Mouse (Mus musculus) ovary, adult 2 months (tissue): Measurements from ENCODE around the gene Sdhd. TPM values are rescaled to one million over a fixed set of nuclear protein-coding genes. Genes with fewer than 3 reads are reported as not detected.

ENCODE experiments used
- polyA plus RNA-seq: library from polyadenylated mRNA; depleted of rRNA; stranded (reverse); fragments of >200 nt; gene quantifications from 2 replicates; pipeline ENCODE4 v1.2.3, GENCODE M21; 2012; rRNA removed

The Sdhd gene
- 151 and 180 TPM in 2 replicates for polyA plus RNA-seq

DNA sequence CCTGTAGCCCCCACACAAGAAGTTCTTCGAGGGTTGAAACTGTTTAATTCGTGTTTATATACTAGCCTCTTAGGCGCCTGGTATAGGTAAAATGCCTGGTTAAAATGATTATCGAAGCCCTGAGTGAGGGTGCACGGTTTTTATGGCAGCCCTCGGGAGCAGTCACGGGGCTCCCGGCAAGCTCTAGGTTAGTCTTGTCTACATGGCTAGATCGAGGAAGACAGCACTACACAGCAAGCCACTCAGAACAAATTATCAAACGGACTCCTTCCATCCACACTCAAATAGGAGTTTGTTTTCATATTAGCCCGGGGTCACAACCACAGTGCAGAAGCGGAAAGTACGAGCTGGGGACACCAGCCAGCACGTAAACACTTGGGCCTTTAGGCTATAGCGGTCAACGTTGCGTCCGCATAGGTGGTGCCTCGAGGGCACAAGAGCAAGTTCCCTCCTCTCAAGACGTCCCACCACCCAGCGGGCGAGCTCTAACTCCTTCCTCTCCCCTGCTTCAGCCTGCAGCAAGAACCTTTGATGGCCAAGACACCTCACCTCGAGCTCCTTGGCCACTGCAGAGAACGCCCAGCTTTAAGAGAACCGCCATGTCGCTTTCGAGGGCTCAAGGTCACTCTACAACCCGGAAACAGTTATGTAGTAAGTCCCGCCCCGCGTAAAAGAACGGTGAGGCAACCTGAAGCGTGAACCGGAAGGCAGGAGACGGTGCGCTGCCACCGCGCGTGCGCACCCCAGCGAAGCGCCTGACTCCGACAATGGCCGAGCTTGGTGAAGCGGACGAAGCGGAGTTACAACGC lies at the start of gene Sdhd, which contains the start of gene Timm8b:
Gene Sdhd, minus strand, starts transcription at position 624 of the 809 bp plus-strand sequence.
Gene Timm8b, plus strand, starts transcription at position 722 of the 809 bp plus-strand sequence.

GRCm38 (mm10) chr9:50616766-50617603 lies 13.4 kb upstream of the Sdhd start, which contains the start of the genes Pih1d2 and Nkapd1:
Gene Pih1d2, plus strand, starts transcription at chr9:50617321.
Gene Nkapd1, minus strand, starts transcription at chr9:50617464.

DNA sequence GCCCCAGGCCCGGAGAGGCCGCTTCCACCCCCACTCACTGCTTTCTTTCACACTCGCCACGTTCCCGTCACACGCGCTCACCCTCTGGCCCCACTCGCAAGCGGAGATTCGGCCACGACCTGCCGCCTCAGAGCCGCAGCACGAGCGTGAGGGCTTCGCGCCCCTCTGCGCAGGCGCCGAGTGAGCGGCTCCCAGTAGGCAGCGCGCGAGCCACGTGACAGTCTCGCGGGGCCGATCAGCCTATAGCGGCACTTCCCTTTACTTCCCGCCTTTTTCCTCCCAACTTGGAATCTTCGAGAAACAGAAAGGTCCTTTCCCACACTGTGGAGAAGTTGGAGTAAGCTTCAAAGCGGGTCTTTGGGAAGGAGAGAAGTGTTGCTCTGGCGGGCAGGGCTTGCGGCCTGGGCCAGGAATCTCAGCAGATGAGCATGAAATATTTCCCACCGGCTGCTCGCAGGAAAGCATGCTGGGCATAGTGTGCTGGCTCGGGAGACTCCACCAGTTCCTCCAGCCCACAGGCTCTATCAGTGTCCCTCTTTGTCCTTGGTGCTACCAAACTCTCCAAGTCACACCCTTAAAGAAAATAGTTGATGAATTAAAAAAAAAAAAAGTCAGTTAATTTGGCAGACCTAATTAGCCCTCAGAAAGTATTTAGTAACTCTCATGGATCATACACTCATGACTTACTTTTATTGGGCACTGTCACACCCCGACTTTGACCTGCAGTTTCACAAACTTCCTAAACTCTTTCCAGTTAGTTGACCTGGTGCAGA lies 42.3 kb downstream of the Sdhd start, which contains the start of gene Tex12:
Gene Tex12, minus strand, starts transcription at position 181 of the 773 bp plus-strand sequence.

DNA sequence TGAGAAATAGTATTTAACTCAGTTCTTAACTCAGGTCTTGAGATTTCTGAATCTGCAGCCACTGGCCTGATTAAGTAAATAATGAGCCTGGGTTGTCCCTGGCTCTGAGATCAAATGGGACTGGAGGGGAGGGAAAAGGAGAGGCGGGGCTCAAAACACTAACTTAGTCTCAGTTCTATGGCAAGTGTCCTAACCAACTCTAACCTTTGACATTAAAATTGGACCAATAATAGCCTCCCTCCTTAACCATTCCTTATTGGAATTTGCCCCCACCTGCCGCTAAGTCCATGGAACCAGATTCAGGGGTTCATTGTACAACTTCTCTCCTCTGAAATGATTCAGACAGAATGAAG lies 48.5 kb downstream of the Sdhd start, which contains the start of gene Bco2:
Gene Bco2, minus strand, starts transcription at position 88 of the 353 bp plus-strand sequence.

DNA sequence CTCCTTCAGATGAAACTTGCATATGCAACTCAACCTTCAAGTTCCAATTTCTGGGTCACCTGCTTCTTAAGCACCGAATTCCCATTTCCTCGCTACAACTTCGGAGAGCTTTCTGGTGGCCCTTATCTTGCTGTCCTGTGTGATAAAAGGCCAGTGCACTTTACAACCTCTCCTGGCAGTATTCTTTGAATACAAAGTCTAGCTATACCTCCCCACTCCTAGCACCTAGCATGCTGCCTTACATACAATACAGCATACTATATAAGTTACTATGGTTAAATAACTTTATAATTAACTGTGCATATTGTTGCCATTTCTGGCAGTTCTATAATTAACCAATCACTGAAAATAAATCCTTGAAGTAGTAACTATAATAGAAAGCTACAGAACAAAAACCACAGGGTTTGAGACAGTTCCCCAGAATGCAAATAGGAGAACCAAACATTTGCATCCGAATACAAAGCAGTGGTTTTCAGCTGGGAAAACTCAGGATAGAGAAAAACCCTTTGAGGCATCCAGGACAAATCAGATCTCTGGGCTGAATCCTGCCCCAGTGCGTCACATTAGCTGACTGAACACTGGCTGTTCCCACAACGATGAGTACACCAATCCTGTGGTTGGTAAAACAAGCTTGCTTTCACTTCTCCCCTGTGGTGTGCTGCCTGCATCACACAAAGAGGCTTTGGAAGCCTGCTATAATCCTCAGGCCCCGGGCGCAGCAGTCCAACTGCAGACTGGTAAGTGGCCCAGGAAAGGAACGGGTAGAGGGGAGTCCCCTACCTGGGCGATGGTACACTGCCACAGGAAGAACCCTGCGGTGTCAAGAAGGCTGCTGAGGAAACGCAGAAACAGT lies 49.1 kb downstream of the Sdhd start, which contains the start of gene Il18:
Gene Il18, plus strand, starts transcription at position 587 of the 853 bp plus-strand sequence.

Other genes starting within 250 kb of the Sdhd start
- 317 and 452 TPM in 2 replicates for gene Plet1, start 109.3 kb downstream of the Sdhd start, polyA plus RNA-seq
- gene Pts, start 75.1 kb downstream of the Sdhd start, polyA plus RNA-seq = 42.0 and 50.7 TPM in 2 replicates
- gene Il18, start 49.0 kb downstream of the Sdhd start, polyA plus RNA-seq = 3.3 and 5.7 TPM in 2 replicates
- 0.60 and 0.83 TPM in 2 replicates for gene Bco2, start 48.6 kb downstream of the Sdhd start, polyA plus RNA-seq
- gene Tex12, start 42.5 kb downstream of the Sdhd start, polyA plus RNA-seq = not detected in 2 replicates
- 96.7 and 132 TPM in 2 replicates for gene Timm8b, start 98 bp upstream of the Sdhd start, polyA plus RNA-seq
- 2.1 and 4.0 TPM in 2 replicates for gene Pih1d2, start 13.5 kb upstream of the Sdhd start, polyA plus RNA-seq
- gene Nkapd1, start 13.7 kb upstream of the Sdhd start, polyA plus RNA-seq = 4.7 and 6.4 TPM in 2 replicates
- 16.3 and 27.9 TPM in 2 replicates for gene Dlat, start 56.0 kb upstream of the Sdhd start, polyA plus RNA-seq
- gene Dixdc1, start 135.7 kb upstream of the Sdhd start, polyA plus RNA-seq = 6.7 and 7.7 TPM in 2 replicates
- 6.0 and 6.2 TPM in 2 replicates for gene 2310030G06Rik, start 142.7 kb upstream of the Sdhd start, polyA plus RNA-seq
- 67.2 and 114 TPM in 2 replicates for gene Cryab, start 147.5 kb upstream of the Sdhd start, polyA plus RNA-seq
- gene Hspb2, start 148.5 kb upstream of the Sdhd start, polyA plus RNA-seq = 32.9 and 41.2 TPM in 2 replicates
- gene Fdxacb1, start 164.4 kb upstream of the Sdhd start, polyA plus RNA-seq = 3.2 and 3.9 TPM in 2 replicates
- gene Alg9, start 171.2 kb upstream of the Sdhd start, polyA plus RNA-seq = 27.7 and 30.8 TPM in 2 replicates
- 27.7 and 46.9 TPM in 2 replicates for gene 1110032A03Rik, start 171.7 kb upstream of the Sdhd start, polyA plus RNA-seq
- 9.0 and 10.2 TPM in 2 replicates for gene Ppp2r1b, start 241.5 kb upstream of the Sdhd start, polyA plus RNA-seq